Mouse (Mus musculus) stomach, embryonic 15.5 days (tissue): ENCODE results near the gene Stk4. TPM values are rescaled to one million over a fixed set of nuclear protein-coding genes. Genes with fewer than 3 reads are reported as not detected.
A peak's percentile ranks its signal among the peaks of the same experiment; 100 is the strongest.

Source experiments
- ATAC-seq: fragments of 200-750 bp; cut with Nextera tagmentation; 2 replicates; pipeline ENCODE4 v1.8.0; 2017; ENCODE audit warnings: low read depth, moderate number of reproducible peaks, moderate TSS enrichment; ENCODE audit not compliant: insufficient read depth, low FRiP score
- H3K27ac ChIP-seq: fragments of 300-500 bp; sonication (generic); 2 replicates; pipeline ENCODE4 v1.5.1; 2015; ENCODE audit warnings: mild to moderate bottlenecking, inconsistent platforms
- H3K27me3 ChIP-seq: fragments of 300-500 bp; sonication (generic); replicated peaks from 2 replicates; pipeline ENCODE4 v1.6.1; 2015; ENCODE audit warnings: inconsistent platforms
- H3K36me3 ChIP-seq: fragments of 300-500 bp; sonication (generic); 2 replicates; pipeline ENCODE4 v1.6.1; 2015; ENCODE audit warnings: inconsistent platforms
- H3K4me1 ChIP-seq: fragments of 300-500 bp; sonication (generic); 2 replicates; pipeline ENCODE4 v1.6.1; 2015; ENCODE audit warnings: inconsistent platforms
- H3K4me2 ChIP-seq: fragments of 300-500 bp; sonication (generic); 2 replicates; pipeline ENCODE4 v1.6.1; 2015; ENCODE audit warnings: mild to moderate bottlenecking, inconsistent platforms
- H3K4me3 ChIP-seq: fragments of 300-500 bp; sonication (generic); replicated peaks from 2 replicates; pipeline ENCODE4 v1.5.1; 2015; ENCODE audit warnings: inconsistent platforms
- H3K9ac ChIP-seq: fragments of 300-500 bp; sonication (generic); 2 replicates; pipeline ENCODE4 v1.6.1; 2015; ENCODE audit warnings: inconsistent platforms
- H3K9me3 ChIP-seq: fragments of 300-500 bp; sonication (generic); 2 replicates; pipeline ENCODE4 v1.6.1; 2016; ENCODE audit warnings: inconsistent platforms
- WGBS: fragments of 180-500 bp; shearing (Covaris S2); methylation state at CpG from one replicate; pipeline ENCODE4 v1.1.7; 2015; 5-methylcytosine and 5-hydroxymethylcytosine counted together
- polyA plus RNA-seq: library from polyadenylated mRNA; unstranded; fragments of >200 nt; fragmentation: Nextera tagmentation; extraction: Ambion mirVana; gene quantifications from 2 replicates; pipeline ENCODE4 v1.2.1, GENCODE M21; 2015

The Stk4 gene
- polyA plus RNA-seq, 1 experiment from 2014 or later, result 16.4 TPM

GRCm38 (mm10) chr2:164135367-164135766, 65.2 kb downstream of the Stk4 start:
- H3K4me3 ChIP-seq, result no peak overlapping the region
- peaks cover 8% of the 10 kb centered on the region; the same call in 1 of the 2 replicates for H3K4me1 ChIP-seq
- WGBS, result 35% methylated on average over 1 of the region's 1 CpGs
- no peak overlapping the region for H3K27ac ChIP-seq
- H3K4me2 ChIP-seq, result no peak overlapping the region
- no peaks in the 10 kb centered on the region for H3K9me3 ChIP-seq
- ATAC-seq, result no peak
- no peaks in the 10 kb centered on the region for H3K27me3 ChIP-seq
- H3K36me3 ChIP-seq, result 0 out of 2 replicates have a peak, but pooled peaks cover 3% of the 10 kb centered on the region
- no peak overlapping the region for H3K9ac ChIP-seq

GRCm38 (mm10) chr2:164136393-164136792, 66.3 kb downstream of the Stk4 start:
- 28% methylated on average over 2 of the region's 2 CpGs for WGBS

GRCm38 (mm10) chr2:164137754-164138153, 67.6 kb downstream of the Stk4 start:
- 51% methylated on average over 6 of the region's 6 CpGs for WGBS
- Histone ChIP-seq H3K27me3 (no peaks in the 10 kb centered on the region), H3K36me3 (0 out of 2 replicates have a peak, but pooled peaks cover 3% of the 10 kb centered on the region), H3K4me3 (no peak overlapping the region), H3K4me1 (peaks cover 8% of the 10 kb centered on the region; the same call in 1 of the 2 replicates), H3K4me2 (no peak overlapping the region), H3K27ac (peak overlapping the region; percentile 64), H3K9ac (no peak overlapping the region), H3K9me3 (no peaks in the 10 kb centered on the region)
- no peak for ATAC-seq

More at GRCm38 (mm10) chr2:164136393-164136792, 66.3 kb downstream of the Stk4 start:
- Histone ChIP-seq H3K4me1 (peaks cover 8% of the 10 kb centered on the region; the same call in 1 of the 2 replicates), H3K36me3 (0 out of 2 replicates have a peak, but pooled peaks cover 3% of the 10 kb centered on the region), H3K9me3 (no peaks in the 10 kb centered on the region), H3K27me3 (no peaks in the 10 kb centered on the region), H3K27ac (peak overlapping the region; percentile 64; the same call in 1 of the 2 replicates), H3K4me2 (no peak overlapping the region), H3K9ac (no peak overlapping the region), H3K4me3 (no peak overlapping the region)
- no peak for ATAC-seq

- WGBS, result 69% methylated on average over 10 of the region's 10 CpGs
- H3K4me1 ChIP-seq, result 0 out of 2 replicates have a peak, but pooled peaks cover 3% of the 10 kb centered on the region
- H3K36me3 ChIP-seq, result no peaks in the 10 kb centered on the region
- H3K27ac ChIP-seq, result no peak overlapping the region
- H3K9me3 ChIP-seq, result no peaks in the 10 kb centered on the region
- H3K9ac ChIP-seq, result no peak overlapping the region
- H3K4me3 ChIP-seq, result no peak overlapping the region
- ATAC-seq, result no peak
- no peak overlapping the region for H3K4me2 ChIP-seq
- no peaks in the 10 kb centered on the region for H3K27me3 ChIP-seq
Observed at GRCm38 (mm10) chr2:164142021-164142420, 71.9 kb downstream of the Stk4 start.

GRCm38 (mm10) chr2:164144025-164144424, 73.9 kb downstream of the Stk4 start:
- H3K4me1 ChIP-seq, result 0 out of 2 replicates have a peak, but pooled peaks cover 3% of the 10 kb centered on the region
- no peak overlapping the region for H3K4me3 ChIP-seq
- H3K4me2 ChIP-seq, result no peak overlapping the region
- H3K9me3 ChIP-seq, result no peaks in the 10 kb centered on the region
- no peaks in the 10 kb centered on the region for H3K36me3 ChIP-seq
- H3K9ac ChIP-seq, result no peak overlapping the region
- H3K27ac ChIP-seq, result no peak overlapping the region
- no peaks in the 10 kb centered on the region for H3K27me3 ChIP-seq
- ATAC-seq, result no peak
- 72% methylated on average over 6 of the region's 6 CpGs for WGBS

GRCm38 (mm10) chr2:164144541-164144940, 74.4 kb downstream of the Stk4 start:
- Histone ChIP-seq H3K4me1 (0 out of 2 replicates have a peak, but pooled peaks cover 3% of the 10 kb centered on the region), H3K27me3 (no peaks in the 10 kb centered on the region), H3K4me3 (no peak overlapping the region), H3K4me2 (no peak overlapping the region), H3K36me3 (no peaks in the 10 kb centered on the region), H3K9ac (no peak overlapping the region), H3K27ac (no peak overlapping the region), H3K9me3 (no peaks in the 10 kb centered on the region)
- no peak for ATAC-seq
- 75% methylated on average over 10 of the region's 10 CpGs for WGBS

- Histone ChIP-seq H3K27ac (no peak overlapping the region), H3K4me2 (no peak overlapping the region), H3K27me3 (no peaks in the 10 kb centered on the region), H3K4me1 (no peaks in the 10 kb centered on the region), H3K4me3 (no peak overlapping the region), H3K9ac (no peak overlapping the region), H3K9me3 (no peaks in the 10 kb centered on the region), H3K36me3 (0 out of 2 replicates have a peak, but pooled peaks cover 2% of the 10 kb centered on the region)
- ATAC-seq, result no peak
- WGBS, result 92% methylated on average over 12 of the region's 12 CpGs
Observed at GRCm38 (mm10) chr2:164146556-164146955, 76.4 kb downstream of the Stk4 start.

- no peak; the same call in 1 of the 2 replicates for ATAC-seq
- H3K4me2 ChIP-seq, result no peak overlapping the region
Observed at GRCm38 (mm10) chr2:164150086-164150760, 80.1 kb downstream of the Stk4 start.

GRCm38 (mm10) chr2:164152341-164152740, 82.2 kb downstream of the Stk4 start:
- Histone ChIP-seq H3K9me3 (no peaks in the 10 kb centered on the region), H3K4me1 (no peaks in the 10 kb centered on the region), H3K4me3 (no peak overlapping the region), H3K27ac (no peak overlapping the region), H3K27me3 (no peaks in the 10 kb centered on the region), H3K9ac (no peak overlapping the region), H3K4me2 (no peak overlapping the region), H3K36me3 (0 out of 2 replicates have a peak, but pooled peaks cover 9% of the 10 kb centered on the region)
- ATAC-seq, result no peak
- 91% methylated on average over 11 of the region's 11 CpGs for WGBS

More at GRCm38 (mm10) chr2:164150086-164150760, 80.1 kb downstream of the Stk4 start:
- 47% methylated on average over 14 of the region's 14 CpGs for WGBS
- H3K9ac ChIP-seq, result no peak overlapping the region
- 0 out of 2 replicates have a peak, but pooled peaks cover 9% of the 10 kb centered on the region for H3K36me3 ChIP-seq
- no peaks in the 10 kb centered on the region for H3K9me3 ChIP-seq
- no peak overlapping the region for H3K4me3 ChIP-seq
- H3K27me3 ChIP-seq, result no peaks in the 10 kb centered on the region
- no peaks in the 10 kb centered on the region for H3K4me1 ChIP-seq
- 0 out of 2 replicates have a peak overlapping the region, but pooled peaks have one; percentile 2 for H3K27ac ChIP-seq

GRCm38 (mm10) chr2:164154007-164154406, 83.9 kb downstream of the Stk4 start:
- H3K36me3 ChIP-seq, result 0 out of 2 replicates have a peak, but pooled peaks cover 9% of the 10 kb centered on the region
- H3K4me1 ChIP-seq, result no peaks in the 10 kb centered on the region
- 94% methylated on average over 10 of the region's 10 CpGs for WGBS
- no peak overlapping the region for H3K9ac ChIP-seq
- no peaks in the 10 kb centered on the region for H3K9me3 ChIP-seq
- no peak overlapping the region for H3K27ac ChIP-seq
- H3K4me3 ChIP-seq, result no peak overlapping the region
- ATAC-seq, result no peak
- H3K4me2 ChIP-seq, result no peak overlapping the region
- H3K27me3 ChIP-seq, result no peaks in the 10 kb centered on the region

GRCm38 (mm10) chr2:164156158-164156557, 86.0 kb downstream of the Stk4 start:
- no peaks in the 10 kb centered on the region for H3K4me1 ChIP-seq
- no peak overlapping the region for H3K27ac ChIP-seq
- no peak for ATAC-seq
- no peak overlapping the region for H3K4me3 ChIP-seq
- 0 out of 2 replicates have a peak, but pooled peaks cover 9% of the 10 kb centered on the region for H3K36me3 ChIP-seq
- WGBS, result 80% methylated on average over 7 of the region's 7 CpGs
- no peaks in the 10 kb centered on the region for H3K9me3 ChIP-seq
- H3K9ac ChIP-seq, result no peak overlapping the region
- H3K4me2 ChIP-seq, result no peak overlapping the region
- H3K27me3 ChIP-seq, result no peaks in the 10 kb centered on the region

- WGBS, result 88% methylated on average over 2 of the region's 2 CpGs
- no peak for ATAC-seq
- Histone ChIP-seq H3K27me3 (no peaks in the 10 kb centered on the region), H3K4me1 (no peaks in the 10 kb centered on the region), H3K4me3 (no peak overlapping the region), H3K9me3 (no peaks in the 10 kb centered on the region), H3K9ac (no peak overlapping the region), H3K27ac (no peak overlapping the region), H3K4me2 (no peak overlapping the region), H3K36me3 (no peaks in the 10 kb centered on the region)
Observed at GRCm38 (mm10) chr2:164158838-164159237, 88.7 kb downstream of the Stk4 start.
